Mouse (Mus musculus) neural tube, embryonic 11.5 days (tissue): ENCODE data around the gene Slit3. TPM values are rescaled to one million over a fixed set of nuclear protein-coding genes. Genes with fewer than 3 reads are reported as not detected.

Experiments
- ATAC-seq: fragments of 200-750 bp; cut with Nextera tagmentation; 2 replicates; pipeline ENCODE4 v1.8.0; 2017; ENCODE audit warnings: moderate number of reproducible peaks, mild to moderate bottlenecking, moderate TSS enrichment, moderate library complexity; ENCODE audit not compliant: insufficient read depth, low FRiP score, low TSS enrichment
- DNase-seq: peaks from one replicate; pipeline ENCODE4 v3.0.0-alpha.2; 2015; ENCODE audit warnings: low spot score
- H3K27ac ChIP-seq: fragments of 300-500 bp; sonication (generic); 2 replicates; pipeline ENCODE4 v1.5.1; 2014; ENCODE audit warnings: low read depth, mild to moderate bottlenecking, low read length
- H3K27me3 ChIP-seq: fragments of 300-500 bp; sonication (generic); 2 replicates; pipeline ENCODE4 v1.6.1; 2014; ENCODE audit warnings: mild to moderate bottlenecking, low read length, mixed read lengths; ENCODE audit not compliant: control insufficient read depth, insufficient read depth
- H3K36me3 ChIP-seq: fragments of 300-500 bp; sonication (generic); 2 replicates; pipeline ENCODE4 v1.6.1; 2014; ENCODE audit warnings: mild to moderate bottlenecking, low read length, moderate library complexity, mixed read lengths; ENCODE audit not compliant: control insufficient read depth, insufficient read depth
- H3K4me1 ChIP-seq: fragments of 300-500 bp; sonication (generic); 2 replicates; pipeline ENCODE4 v1.6.1; 2014; ENCODE audit warnings: low read length, mixed read lengths; ENCODE audit not compliant: control insufficient read depth, insufficient read depth
- H3K4me2 ChIP-seq: fragments of 300-500 bp; sonication (generic); 2 replicates; pipeline ENCODE4 v1.6.1; 2014; ENCODE audit warnings: low read depth, mild to moderate bottlenecking, moderate library complexity
- H3K4me3 ChIP-seq: fragments of 300-500 bp; sonication (generic); 2 replicates; pipeline ENCODE4 v1.5.1; 2014; ENCODE audit warnings: low read depth, low read length
- H3K9ac ChIP-seq: fragments of 300-500 bp; sonication (generic); 2 replicates; pipeline ENCODE4 v1.6.1; 2014; ENCODE audit warnings: mild to moderate bottlenecking, low read length
- H3K9me3 ChIP-seq: fragments of 300-500 bp; sonication (generic); 2 replicates; pipeline ENCODE4 v1.6.1; 2016; ENCODE audit warnings: low read length; ENCODE audit not compliant: control insufficient read depth
- WGBS: fragments of 180-500 bp; shearing (Covaris S2); extraction: QIAGEN DNeasy Blood & Tissue Kit; methylation state at CpG from one replicate; pipeline ENCODE4 v1.1.7; 2014; 5-methylcytosine and 5-hydroxymethylcytosine counted together
- polyA plus RNA-seq: library from polyadenylated mRNA; unstranded; fragments of >200 nt; fragmentation: Nextera tagmentation; extraction: Ambion mirVana; gene quantifications from 2 replicates; pipeline ENCODE4 v1.2.1, GENCODE M21; 2014

The Slit3 gene
- polyA plus RNA-seq, 1 experiment from 2014 or later = 41.3 TPM

GRCm38 (mm10) chr11:35587174-35587959, 466.3 kb downstream of the Slit3 start:
- H3K9ac ChIP-seq = no peak overlapping the region
- no peaks in the 10 kb centered on the region for H3K4me1 ChIP-seq
- peak; percentile 27; the same call in 1 of the 2 replicates for ATAC-seq
- 68% methylated on average over 13 of the region's 13 CpGs for WGBS
- H3K36me3 ChIP-seq = no peaks in the 10 kb centered on the region
- DNase-seq = peak; percentile 42
- H3K27ac ChIP-seq = no peak overlapping the region
- H3K27me3 ChIP-seq = no peaks in the 10 kb centered on the region
- H3K4me3 ChIP-seq = no peak overlapping the region
- H3K9me3 ChIP-seq = no peaks in the 10 kb centered on the region
- no peak overlapping the region for H3K4me2 ChIP-seq

DNA sequence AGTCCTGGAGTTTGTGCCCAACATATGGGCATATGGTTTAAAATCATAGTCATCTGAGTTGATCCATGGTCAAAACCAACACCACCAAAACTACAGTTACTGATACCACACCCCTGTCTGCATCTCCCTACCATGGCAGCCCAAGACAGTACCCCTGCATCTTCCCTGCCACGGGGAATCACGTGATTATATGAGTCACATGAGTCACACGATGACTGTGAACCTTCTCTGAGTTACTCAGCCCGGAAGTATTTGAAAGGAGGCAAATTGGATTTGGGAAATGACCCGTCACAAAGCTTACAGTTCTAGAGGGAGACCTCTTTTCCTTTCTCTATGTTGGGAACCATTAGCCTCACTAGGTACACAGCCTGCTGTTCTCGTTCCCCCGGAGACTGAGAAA, 468.9 kb downstream of the Slit3 start:
- H3K27ac ChIP-seq = no peak overlapping the region
- H3K36me3 ChIP-seq = no peaks in the 10 kb centered on the region
- 87% methylated on average over 7 of the region's 7 CpGs for WGBS
- H3K4me1 ChIP-seq = 0 out of 2 replicates have a peak, but pooled peaks cover 2% of the 10 kb centered on the region
- H3K4me3 ChIP-seq = no peak overlapping the region
- H3K27me3 ChIP-seq = no peaks in the 10 kb centered on the region
- no peaks in the 10 kb centered on the region for H3K9me3 ChIP-seq
- H3K9ac ChIP-seq = no peak overlapping the region
- no peak overlapping the region for H3K4me2 ChIP-seq
- DNase-seq (no peak), ATAC-seq (no peak)

DNA sequence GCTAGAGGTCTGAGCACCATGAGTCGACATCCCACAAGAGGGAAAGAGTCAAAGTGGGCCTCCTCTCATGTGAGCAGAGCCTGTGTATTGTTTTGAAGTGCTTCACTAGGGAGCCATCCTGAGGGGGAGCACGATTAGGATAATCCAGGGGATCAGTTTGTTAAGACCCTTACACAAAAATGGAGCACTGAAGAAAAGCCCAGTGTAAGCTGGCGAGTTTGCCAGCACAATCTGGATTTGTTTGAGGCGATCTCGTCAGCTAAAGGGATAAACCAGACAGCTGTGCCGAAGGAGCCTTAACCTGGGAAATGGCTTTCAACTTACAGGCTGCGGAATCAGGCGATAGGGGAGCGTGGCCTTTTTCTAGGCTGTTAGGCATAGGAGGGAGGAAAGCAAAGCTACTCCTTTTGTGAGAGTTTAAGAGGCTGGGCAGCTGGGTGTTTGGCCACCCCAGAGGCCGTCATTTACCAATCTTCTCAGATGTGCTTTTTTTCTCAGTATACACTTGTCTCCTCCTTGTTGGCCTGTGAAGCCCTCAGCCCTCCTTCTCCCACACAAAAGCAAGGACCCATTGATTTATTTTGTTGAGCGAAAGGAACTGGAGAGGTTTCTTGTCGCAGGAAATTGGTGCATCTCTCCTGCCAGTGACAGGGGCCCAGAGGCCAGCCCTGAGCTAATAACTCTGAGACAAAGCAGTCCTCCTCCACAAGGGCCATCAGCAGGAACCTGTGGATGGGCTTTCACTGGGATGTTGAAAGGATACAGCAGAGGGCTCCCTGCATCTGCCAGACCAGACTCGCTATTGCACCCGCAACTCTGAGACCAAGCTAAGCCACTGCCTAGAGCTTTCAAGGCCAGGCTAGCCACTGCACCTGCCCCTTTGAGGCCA, 472.4 kb downstream of the Slit3 start:
- H3K9me3 ChIP-seq = no peaks in the 10 kb centered on the region
- H3K4me2 ChIP-seq = no peak overlapping the region
- H3K36me3 ChIP-seq = no peaks in the 10 kb centered on the region
- DNase-seq (no peak), ATAC-seq (no peak)
- no peak overlapping the region for H3K9ac ChIP-seq
- H3K27me3 ChIP-seq = no peaks in the 10 kb centered on the region
- no peak overlapping the region for H3K27ac ChIP-seq
- H3K4me1 ChIP-seq = 0 out of 2 replicates have a peak, but pooled peaks cover 2% of the 10 kb centered on the region
- H3K4me3 ChIP-seq = no peak overlapping the region
- WGBS = 61% methylated on average over 14 of the region's 14 CpGs

DNA sequence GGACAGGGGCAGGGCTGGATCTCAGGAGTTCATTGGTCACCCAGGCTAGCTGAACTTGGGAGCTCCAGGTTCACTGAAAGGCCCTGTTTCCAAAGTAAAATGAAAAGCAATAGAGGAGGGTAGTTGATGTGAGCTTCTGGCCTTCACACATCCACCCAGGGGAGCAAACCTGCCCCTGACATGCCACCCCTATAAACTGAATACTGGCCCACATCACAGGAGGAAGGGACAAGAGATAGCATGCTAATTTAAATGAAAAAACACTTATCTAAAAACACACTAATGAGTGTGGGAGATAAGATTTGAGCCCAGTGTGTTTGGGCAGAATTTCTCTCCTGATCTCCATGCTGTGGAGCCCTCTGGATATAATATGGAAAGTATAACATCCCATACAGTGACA, 475.0 kb downstream of the Slit3 start:
- Histone ChIP-seq H3K9me3 (no peaks in the 10 kb centered on the region), H3K27me3 (no peaks in the 10 kb centered on the region), H3K27ac (no peak overlapping the region), H3K4me3 (no peak overlapping the region), H3K36me3 (no peaks in the 10 kb centered on the region), H3K9ac (no peak overlapping the region), H3K4me2 (no peak overlapping the region), H3K4me1 (0 out of 2 replicates have a peak, but pooled peaks cover 2% of the 10 kb centered on the region)
- ATAC-seq (no peak), DNase-seq (no peak)

- Histone ChIP-seq H3K4me2 (no peak overlapping the region), H3K9ac (no peak overlapping the region), H3K9me3 (no peaks in the 10 kb centered on the region), H3K27ac (no peak overlapping the region), H3K27me3 (no peaks in the 10 kb centered on the region), H3K4me3 (no peak overlapping the region), H3K36me3 (no peaks in the 10 kb centered on the region), H3K4me1 (0 out of 2 replicates have a peak, but pooled peaks cover 7% of the 10 kb centered on the region)
- ATAC-seq = no peak
- WGBS = 89% methylated on average over 6 of the region's 6 CpGs
- no peak for DNase-seq
Observed at GRCm38 (mm10) chr11:35597882-35598281, 476.9 kb downstream of the Slit3 start.

DNA sequence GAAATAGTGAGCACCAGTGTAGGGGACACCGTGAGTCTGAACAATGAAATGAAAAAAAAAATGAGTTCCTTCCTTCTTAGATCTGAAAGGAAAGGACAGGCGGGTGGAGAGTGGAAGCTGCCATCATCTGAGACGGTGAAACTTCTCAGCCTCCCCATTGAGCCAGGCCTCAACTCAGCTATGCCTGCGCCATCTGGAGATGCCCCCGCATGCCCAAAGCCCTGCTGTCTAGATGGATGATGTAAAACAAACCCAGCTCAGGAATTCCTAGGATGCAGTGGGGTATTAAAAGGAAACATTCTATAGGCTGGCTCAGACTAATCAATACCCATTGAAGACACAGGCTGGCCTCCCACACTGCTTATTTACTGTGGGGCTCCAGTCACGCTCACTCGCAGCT, 477.7 kb downstream of the Slit3 start:
- DNase-seq (no peak), ATAC-seq (no peak)
- WGBS = 49% methylated on average over 7 of the region's 7 CpGs
- Histone ChIP-seq H3K27me3 (no peaks in the 10 kb centered on the region), H3K4me2 (no peak overlapping the region), H3K4me3 (no peak overlapping the region), H3K27ac (no peak overlapping the region), H3K9me3 (no peaks in the 10 kb centered on the region), H3K9ac (no peak overlapping the region), H3K4me1 (peaks cover 7% of the 10 kb centered on the region; the same call in 1 of the 2 replicates), H3K36me3 (no peaks in the 10 kb centered on the region)

- H3K4me3 ChIP-seq = no peak overlapping the region
- 0 out of 2 replicates have a peak overlapping the region, but pooled peaks have one; percentile 1 for H3K27ac ChIP-seq
- no peak overlapping the region for H3K4me2 ChIP-seq
- peak; percentile 59; the same call in 1 of the 2 replicates for ATAC-seq
- 64% methylated on average over 10 of the region's 10 CpGs for WGBS
- no peak overlapping the region for H3K9ac ChIP-seq
- DNase-seq = no peak
- H3K4me1 ChIP-seq = peaks cover 5% of the 10 kb centered on the region; the same call in 1 of the 2 replicates
- no peaks in the 10 kb centered on the region for H3K27me3 ChIP-seq
- peaks cover 2% of the 10 kb centered on the region; the same call in 1 of the 2 replicates for H3K36me3 ChIP-seq
- no peaks in the 10 kb centered on the region for H3K9me3 ChIP-seq
Observed at GRCm38 (mm10) chr11:35601652-35602240, 480.7 kb downstream of the Slit3 start.

DNA sequence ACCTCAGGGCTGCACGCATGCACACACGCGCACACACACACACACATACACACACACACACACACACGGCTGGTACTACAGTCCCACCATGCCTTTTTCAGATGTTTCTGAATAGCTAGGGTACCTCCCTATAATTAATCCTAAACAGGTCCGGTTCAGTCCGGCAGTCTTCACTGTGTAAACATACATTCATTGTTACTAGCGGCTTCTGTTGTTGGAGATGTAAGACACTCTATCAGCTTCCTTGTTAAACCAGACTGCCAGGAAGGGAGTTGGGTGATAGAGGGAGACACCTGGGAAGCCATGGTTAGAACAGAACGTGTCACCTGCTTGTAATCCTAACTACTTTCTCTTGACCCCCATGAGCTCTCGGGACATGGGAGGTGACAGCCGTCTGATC, 481.6 kb downstream of the Slit3 start:
- Histone ChIP-seq H3K27ac (no peak overlapping the region), H3K4me3 (no peak overlapping the region), H3K4me2 (no peak overlapping the region), H3K27me3 (no peaks in the 10 kb centered on the region), H3K4me1 (peaks cover 5% of the 10 kb centered on the region; the same call in 1 of the 2 replicates), H3K36me3 (peaks cover 2% of the 10 kb centered on the region; the same call in 1 of the 2 replicates), H3K9ac (no peak overlapping the region), H3K9me3 (no peaks in the 10 kb centered on the region)
- no peak for DNase-seq
- ATAC-seq = no peak
- 81% methylated on average over 10 of the region's 10 CpGs for WGBS
